Mouse (Mus musculus): ENCODE measurements around the gene Chst11.

The Chst11 gene

DNA sequence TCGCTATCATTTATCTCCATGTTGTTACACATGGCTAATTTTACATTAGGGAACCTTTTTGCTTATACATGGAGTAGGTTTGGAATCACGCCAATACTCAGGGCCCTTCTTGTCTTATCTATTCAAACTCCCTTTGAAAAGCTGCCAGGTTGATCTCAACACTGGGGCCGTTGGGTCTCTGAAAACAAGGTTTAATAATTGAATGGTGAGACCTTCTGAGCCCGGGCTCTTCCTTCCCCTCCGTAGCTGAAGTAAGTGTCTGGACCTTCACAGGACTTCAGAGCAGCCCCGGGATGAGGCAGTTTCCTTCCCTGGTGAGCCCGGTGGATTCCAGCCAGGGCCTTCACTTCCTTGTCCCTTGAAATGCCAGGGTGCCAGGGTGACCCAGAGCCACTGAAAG is 5.6 kb downstream of the Chst11 start:
- DNase-seq (ENCODE audit: low read depth, low spot score): no peak

DNA sequence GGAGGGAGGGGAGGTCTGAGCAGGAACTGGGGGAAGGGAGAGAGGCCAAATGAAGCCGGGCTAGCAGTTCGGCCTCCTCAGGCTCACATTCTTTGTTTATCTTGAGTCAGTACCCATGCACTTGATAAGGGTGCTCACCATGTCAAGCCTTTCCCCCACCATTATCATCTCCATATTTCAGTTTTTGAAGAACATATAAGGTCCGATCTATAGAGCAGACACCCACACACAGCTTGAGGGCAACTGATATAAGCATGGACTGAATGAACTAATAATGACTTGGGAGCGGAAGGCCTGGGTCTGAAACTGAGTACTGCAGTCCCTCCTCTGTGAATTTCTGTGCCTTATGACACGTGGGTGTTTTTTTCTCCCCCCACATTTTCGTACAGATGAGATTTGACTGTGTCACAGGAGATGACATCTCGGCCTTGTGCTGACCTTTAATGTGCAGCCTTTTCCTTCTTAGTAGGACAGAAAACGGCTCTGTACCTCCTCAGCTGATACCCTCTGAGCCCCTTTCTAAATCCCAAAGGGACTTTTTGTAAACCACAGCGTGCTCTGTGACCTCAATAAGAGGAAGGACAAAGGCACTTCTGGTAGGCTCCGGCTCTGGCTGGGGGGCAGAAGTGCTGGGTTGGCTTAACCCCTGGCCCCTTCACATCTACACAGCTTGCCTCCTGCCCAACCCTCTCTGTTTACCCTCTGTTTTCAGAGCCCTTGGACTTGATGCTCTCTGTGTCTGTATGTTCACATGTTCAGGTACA is 6.6 kb downstream of the Chst11 start:
- DNase-seq (ENCODE audit: low read depth, low spot score): no peak

DNA sequence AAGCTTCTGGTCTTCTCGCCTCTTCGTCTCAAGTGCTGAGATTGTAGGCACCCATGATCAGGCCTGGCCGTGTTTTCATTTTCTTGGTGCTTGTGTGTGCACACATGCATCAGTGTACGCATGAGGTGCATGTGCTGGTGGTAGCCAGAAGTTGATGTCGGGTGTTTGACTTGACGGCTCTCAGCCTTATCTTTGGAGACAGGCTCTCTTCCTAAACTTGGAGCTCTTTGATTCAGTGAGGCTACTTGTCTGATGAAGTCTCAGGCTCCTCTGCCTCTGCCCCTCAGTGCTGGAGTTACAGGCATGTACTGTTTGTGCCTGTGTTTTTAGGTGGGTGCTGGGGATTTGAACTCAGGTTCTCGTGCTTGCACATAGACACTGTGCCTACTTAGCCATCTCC is 9.0 kb downstream of the Chst11 start:
- DNase-seq (ENCODE audit: low read depth, low spot score): no peak

DNA sequence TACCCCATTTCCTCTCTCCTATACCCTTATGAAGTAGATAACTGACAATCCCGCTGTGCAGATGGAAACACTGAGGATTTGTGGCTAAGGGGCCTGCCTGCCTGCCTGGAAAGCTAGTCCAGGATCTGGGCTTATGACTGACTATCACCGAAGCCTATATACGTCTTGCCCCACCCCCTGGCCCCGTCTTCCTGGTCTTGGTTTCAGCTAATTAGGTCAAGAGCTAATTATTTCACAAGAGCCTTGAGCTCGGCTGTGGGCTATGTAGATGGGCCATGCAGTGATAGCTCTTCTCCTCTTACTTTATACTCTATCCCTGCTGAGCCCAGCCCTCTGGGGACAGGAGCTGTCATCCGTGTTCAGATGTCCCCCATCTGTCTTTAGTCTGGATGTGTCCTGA is 12.2 kb downstream of the Chst11 start:
- DNase-seq (ENCODE audit: low read depth, low spot score): no peak

DNA sequence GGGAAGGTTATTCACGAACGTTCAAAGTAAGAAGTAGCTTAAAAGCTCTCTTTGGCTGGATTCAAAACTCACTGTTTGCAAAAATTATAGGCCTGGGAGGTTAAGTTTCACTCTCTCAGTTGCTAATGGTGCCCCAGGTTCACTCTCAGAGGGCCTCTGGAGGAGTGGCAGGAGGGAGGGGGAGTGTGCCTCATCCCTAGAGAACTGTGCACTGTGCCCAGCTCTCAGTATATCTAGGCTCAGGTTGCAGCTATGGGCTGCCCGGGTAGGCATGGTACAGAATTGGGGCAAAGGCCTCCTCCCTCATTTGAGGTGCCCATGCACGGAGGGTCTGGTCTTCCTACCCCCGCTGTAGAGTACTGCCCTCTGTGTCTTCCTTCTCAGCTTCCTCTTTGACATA is 14.9 kb downstream of the Chst11 start:
- no peak for DNase-seq (ENCODE audit: low read depth, low spot score)

DNA sequence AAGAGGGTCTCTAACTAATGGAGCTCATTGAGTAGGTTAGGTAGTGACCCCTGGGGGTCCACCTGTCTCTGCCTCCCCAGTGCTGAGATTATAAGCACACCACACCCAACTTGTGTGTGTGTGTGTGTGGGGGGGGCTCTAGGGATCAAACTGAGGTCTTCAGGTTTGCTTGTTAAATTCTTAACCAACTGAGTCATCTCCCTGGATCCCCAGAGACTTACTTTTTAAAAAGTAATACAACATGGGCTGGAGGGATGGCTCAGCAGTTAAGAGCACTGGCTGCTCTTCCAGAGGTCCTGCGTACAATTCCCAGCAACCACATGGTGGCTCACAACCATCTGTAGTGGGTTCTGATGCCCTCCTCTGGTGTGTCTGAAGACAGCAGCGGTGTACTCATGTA is 15.4 kb downstream of the Chst11 start:
- DNase-seq (ENCODE audit: low read depth, low spot score): no peak

DNA sequence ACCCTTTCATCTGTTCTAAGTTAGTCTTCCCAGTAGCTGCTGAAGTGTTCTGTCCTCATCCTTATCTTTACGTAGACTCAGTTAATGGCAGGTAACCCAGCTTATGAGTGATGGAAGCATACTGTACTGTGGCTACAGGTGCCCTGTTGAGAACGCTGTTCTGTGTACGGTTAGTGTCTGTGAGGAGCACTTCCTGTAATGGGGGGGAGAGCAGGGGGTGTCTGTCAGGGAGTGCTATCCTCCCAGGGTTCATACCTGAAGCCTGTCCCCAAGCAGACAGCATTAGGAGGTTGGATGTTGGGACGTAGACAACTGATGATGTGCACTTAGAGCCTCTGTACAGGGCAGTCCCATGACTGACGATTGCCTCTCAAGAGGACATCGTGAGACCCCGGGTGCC is 18.6 kb downstream of the Chst11 start:
- DNase-seq (ENCODE audit: low read depth, low spot score): no peak

DNA sequence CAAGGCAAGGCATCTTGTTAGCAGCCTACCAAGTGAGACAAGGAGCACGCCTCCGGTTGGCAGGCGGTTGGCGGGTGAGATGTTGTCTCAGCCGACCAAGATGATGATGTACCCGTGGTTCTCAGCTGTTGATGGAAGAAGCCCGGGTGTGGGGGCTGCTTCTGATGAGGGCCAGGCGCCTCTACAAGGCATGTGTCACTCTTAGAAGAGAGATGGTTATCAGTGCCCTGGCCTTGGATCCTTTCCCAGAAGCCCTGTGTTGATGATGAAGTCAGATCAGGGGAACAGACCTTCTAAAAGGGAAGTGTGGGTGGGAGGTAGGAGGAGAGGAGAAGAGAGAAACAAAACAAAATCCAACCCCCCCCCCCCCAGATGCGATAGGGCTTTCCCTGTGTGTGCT is 19.1 kb downstream of the Chst11 start:
- no peak for DNase-seq (ENCODE audit: low read depth, low spot score)

DNA sequence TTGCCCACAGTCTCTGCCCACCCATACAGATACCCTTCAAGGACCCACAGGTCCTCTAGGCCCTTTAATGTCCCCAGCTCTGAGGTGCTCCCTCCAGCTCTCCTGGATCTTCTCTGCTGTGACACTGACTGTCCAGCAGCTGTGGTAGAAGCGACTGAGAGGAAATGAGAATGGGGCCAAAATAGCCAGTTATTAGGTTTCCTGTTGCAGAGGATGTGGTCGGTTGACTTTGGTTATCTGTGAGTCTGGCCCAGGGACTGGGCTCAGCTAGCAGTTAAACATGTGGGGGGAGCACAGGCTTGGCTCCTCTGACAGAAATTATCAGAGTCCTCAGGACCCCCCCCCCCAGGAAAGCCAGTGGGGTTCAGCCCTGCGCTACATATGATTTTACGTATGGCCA is 19.7 kb downstream of the Chst11 start:
- no peak for DNase-seq (ENCODE audit: low read depth, low spot score)

DNA sequence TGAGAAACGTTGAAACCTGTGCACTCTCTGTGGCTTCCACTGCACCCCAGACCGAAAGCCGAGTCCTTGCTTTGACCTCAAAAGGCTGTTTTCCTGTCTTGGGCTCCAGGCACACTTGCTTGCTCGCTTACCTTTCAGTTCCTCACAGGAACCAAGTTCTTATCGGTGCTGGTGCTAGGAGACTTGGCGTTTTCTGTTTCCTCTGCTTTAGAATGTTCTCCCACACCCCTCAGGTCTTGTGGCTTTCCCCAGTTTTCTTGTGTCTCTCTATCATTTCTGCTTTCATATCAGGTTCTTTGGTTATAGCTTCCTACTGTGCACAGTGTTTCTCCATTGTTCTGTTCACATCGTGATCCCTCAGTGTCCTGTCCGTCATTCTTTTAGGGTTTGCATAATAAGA is 21.0 kb downstream of the Chst11 start:
- DNase-seq (ENCODE audit: low read depth, low spot score): no peak

DNA sequence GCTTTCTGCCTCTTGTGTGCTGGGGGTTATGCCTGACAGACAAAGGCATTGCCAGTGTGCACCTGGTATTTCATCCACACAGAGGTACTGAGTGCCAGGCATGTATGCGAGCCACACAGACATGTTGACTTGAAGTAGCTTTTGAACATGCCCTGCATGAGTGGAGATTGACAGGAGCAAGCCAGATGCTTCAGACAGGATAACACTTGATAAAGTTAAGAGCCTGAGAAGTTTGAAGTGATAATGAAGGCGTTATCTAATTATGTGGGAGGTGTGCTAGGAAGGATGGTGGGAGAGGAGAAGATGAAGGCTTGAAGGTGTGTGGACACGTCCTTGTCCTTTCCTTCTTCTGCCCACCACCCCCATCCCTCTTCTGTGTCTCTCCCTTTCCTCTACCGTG is 28.7 kb downstream of the Chst11 start:
- DNase-seq (ENCODE audit: low read depth, low spot score): no peak

DNA sequence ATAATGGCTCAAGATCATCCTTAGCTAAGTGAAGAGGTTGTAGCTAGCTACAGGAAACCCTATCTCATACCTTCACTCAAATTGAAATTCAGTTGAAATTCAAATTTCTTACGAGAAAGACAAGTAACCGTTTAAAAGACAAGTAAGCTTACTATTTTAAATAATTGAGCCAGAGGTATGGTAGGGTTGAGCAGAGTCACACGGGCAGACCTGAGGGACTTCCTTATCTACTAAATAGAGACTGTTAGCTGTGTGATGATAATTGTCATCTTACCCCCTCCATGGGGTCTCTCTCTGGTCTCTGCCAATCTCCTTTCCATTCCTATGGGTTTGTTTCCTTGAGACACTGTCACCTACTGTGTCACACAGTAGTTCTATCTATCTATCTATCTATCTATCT is 30.6 kb downstream of the Chst11 start:
- DNase-seq (ENCODE audit: low read depth, low spot score): no peak

DNA sequence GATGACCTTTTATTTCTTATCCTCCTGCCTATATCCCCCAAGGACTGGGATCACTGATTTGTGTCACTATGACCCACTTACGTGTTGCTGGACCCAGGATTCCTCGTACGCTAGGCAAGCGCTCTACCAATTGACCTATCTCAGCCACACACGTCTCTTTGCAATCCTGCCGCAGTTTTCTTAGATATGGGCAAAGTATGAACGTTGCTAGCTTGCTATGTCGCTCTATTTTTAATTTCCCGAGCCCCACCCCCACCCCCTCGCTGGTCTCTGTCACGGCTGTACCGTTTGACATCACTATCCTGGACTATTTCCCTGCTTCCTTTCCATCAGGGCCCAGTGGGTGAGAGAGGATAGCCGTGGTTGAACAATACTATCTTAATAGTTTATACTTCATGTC is 31.5 kb downstream of the Chst11 start:
- no peak for DNase-seq (ENCODE audit: low read depth, low spot score)

DNA sequence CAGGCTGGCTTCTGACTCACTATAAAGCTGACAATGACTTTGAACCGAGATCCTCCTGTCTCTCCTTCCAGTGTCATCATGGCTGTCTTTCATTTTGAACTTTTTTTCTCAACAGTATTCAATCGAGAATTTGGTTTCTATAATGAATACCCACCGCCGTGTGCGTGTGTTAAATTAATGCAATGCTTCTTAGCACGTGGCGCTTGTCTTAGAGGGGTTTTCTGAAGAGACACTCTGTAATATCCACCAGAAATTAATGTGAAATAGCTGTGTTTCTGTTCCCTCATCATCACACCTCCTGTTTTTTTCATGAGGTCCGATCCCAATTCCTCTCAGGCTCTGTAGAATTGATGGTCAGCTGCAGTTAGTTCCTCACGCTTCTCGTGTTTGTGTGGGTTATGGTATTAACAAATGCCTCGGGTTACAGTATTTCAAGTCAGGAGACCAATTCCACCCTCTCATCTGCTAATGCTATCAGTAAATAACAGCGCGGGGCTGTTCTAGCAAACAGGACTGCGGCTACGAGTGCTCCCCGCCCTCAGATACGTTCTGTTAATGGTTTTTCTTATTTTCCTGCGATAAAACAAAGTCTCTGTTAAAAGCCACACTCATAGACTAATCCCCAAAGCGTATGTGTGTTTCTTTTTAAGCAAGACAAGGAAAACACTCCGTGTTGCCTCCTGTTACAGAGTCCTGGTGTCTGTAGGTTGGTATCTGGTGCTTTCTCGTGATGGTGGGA is 32.6 kb downstream of the Chst11 start:
- no peak for DNase-seq (ENCODE audit: low read depth, low spot score)

DNA sequence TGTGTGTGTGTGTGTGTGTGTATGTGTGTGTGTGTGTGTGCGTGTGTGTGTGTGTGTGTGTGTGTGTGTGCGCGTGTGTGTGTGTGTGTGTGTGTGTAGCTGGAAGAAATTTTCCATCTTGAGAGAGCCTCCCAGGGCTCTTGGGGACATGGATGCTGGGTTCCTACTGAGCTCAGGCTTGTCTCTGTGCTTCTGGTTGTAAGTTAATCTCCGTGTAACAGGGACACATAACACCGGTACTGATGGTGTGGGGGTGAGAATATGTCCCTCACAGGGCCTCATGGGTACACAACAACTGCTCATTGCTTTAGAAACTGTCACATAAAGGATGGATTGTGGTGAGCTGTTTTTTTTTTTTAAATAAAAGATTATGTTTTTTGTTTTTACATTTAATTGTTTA is 33.2 kb downstream of the Chst11 start:
- no peak for DNase-seq (ENCODE audit: low read depth, low spot score)

DNA sequence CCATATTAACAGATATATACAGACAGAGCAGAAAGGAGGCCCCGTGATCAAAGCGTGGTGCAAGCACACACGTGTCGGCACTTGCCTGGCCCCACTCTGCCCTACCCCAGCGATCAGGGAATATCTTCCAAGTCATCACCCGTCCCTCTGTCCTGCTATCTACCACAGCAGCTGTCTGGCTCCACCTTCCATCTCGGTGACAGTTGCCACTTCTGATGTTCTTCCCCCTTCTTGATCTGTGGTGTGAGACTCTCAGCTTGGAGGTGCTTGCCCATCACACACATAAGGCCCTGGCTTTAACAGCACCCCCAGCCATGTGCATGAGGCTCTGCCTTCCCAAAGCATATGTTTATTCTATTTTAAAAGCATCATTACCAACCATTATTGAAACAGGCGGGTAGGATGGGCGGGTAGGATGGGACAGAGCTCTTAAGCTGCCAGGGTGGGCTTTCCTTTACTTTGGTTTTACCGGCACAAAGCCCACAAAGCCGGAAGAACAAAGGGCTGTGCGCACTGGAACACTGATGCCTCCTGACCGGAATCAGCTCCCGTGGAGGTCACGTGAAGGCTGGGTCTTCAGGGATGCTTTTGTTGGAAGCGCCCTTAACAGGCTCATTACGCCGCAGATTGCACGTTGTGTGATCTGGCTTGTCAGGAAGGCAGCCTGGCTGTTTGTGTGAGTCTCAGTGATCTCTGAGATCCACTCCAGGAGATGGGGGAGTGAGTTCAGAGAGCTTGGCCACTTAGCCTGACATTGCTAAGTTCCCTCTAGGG is 34.4 kb downstream of the Chst11 start:
- DNase-seq (ENCODE audit: low read depth, low spot score): no peak

DNA sequence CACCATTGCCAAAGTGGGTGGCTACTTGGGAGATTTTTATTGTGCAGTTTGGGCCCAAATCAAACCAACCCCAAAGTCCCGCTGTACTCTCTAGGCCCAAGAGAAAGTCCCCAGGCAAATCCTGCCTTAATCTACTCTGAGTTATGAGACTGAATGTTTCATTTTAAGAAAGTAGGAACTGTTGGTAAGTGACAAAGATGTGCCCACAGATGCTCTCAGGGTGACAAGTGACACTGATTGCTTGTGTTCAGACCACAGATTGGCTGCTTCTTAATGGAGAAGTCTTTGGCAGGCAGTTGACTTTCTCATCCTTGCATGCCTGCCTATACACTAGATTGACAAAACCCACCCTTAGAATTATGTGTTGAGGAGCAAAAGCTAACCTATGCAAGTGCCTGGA is 37.3 kb downstream of the Chst11 start:
- no peak for DNase-seq (ENCODE audit: low read depth, low spot score)

DNA sequence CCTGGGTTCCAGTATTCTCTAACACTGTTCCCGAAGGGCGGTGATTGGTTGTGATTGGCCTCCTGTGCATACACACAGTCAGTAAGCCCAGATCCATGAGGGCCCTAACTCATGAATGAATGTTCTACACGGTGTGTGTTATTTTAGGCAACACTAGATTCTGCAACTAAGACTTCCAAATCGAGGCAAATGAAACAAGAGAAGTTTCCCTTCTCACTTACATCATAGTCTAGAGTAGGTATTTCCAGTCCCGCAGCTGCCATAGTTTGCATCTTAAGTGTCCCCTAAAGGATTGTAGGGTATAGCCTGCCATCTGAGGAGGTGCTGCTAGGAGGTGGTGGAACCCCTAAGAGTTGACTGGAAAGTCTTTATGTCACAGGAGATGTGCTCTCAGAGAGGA is 40.9 kb downstream of the Chst11 start:
- no peak for DNase-seq (ENCODE audit: low read depth, low spot score)

DNA sequence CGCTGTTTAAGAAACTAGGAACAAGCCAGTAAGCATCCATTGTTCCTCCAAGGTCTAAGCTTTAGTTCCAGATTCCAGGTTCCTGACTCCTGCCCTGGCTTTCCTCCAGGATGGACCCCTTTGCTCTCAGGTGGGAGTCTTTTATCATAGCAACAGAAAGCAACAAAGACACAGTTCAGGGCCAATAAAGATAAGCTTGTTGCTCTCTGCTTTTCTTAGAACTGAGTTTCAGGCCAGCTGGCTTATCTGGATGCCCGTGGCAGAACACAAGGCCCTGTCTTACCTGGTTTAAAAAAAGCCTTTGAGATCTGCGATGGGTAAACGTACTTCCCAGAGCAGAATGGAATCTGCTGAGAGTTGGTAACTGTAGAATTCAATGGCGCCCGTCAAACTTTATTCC is 42.4 kb downstream of the Chst11 start:
- DNase-seq (ENCODE audit: low read depth, low spot score): no peak

DNA sequence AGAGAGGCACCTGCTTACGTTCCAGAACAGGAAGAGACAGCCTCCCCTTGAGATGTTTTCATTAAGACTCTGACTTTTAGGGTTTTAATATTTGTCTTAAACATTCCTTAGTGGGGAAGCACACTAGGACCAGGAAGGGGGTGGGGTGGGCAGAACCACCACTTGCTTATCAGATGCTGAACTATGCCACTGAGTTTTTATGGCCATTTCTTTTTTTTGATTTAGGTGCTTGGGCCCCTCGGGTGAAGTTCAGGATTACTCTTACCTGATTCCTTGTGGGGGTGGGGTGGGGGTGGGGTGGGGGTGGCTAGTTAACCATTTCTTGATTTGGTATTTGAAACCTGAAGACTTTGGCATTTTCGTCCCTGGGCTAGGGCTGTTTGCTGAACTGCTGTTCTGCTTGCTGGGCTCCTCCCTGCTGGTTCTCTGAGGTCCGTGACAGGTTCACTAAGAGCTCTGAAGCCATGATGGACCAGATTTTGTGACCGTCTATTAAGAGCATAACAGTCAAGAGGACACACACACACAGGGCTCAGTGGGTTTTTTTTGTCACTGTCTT is 44.9 kb downstream of the Chst11 start:
- no peak for DNase-seq (ENCODE audit: low read depth, low spot score)

DNA sequence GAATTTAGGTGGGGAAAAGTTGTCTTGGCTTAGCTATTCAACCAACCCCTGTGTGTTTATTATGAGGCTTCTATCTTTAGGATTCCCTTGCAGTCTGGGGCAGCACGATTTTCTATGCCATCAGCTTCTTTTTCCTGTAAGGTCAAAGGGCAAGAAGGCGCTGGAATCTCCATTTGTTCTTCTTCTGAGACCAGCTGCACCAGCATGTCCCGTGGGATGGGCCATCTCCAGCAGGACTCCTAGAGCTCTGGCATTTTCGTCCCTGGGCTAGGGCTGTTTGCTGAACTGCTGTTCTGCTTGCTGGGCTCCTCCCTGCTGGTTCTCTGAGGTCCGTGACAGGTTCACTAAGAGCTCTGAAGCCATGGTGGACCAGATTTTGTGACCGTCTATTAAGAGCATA is 45.6 kb downstream of the Chst11 start:
- DNase-seq (ENCODE audit: low read depth, low spot score): no peak

DNA sequence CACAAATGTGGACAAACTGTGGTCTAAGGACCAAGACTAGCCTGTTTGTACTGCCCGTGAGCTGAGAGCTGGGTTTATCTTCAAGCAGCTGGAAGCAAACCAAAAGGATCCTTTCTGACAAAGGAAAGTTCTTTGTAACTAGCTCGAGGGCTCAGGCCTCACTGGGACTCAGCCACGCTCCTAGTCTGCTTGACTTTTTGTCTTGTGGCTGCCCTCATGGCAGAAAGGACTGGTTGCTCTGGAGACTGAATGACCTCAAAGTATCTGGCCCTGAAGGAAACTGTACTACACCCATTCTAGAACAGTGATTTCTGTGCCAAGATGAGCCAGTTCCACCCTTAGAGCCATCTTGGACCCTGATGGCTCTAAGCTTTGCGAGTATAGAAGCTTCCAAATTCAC is 46.3 kb downstream of the Chst11 start:
- no peak for DNase-seq (ENCODE audit: low read depth, low spot score)
